Mouse (Mus musculus): ENCODE measurements around the gene Wwc1.

Gene Wwc1

GRCm38 (mm10) chr11:35933402-35934085 lies 46.8 kb downstream of the Wwc1 start:
- no peak for DNase-seq (ENCODE audit: low read depth, low spot score)

- peak; percentile 9 for DNase-seq (ENCODE audit: low read depth, low spot score)
Observed at GRCm38 (mm10) chr11:35932121-35932885, 48.0 kb downstream of the Wwc1 start.

GRCm38 (mm10) chr11:35930511-35931060 lies 49.7 kb downstream of the Wwc1 start:
- DNase-seq (ENCODE audit: low read depth, low spot score): peak; percentile 9

DNA sequence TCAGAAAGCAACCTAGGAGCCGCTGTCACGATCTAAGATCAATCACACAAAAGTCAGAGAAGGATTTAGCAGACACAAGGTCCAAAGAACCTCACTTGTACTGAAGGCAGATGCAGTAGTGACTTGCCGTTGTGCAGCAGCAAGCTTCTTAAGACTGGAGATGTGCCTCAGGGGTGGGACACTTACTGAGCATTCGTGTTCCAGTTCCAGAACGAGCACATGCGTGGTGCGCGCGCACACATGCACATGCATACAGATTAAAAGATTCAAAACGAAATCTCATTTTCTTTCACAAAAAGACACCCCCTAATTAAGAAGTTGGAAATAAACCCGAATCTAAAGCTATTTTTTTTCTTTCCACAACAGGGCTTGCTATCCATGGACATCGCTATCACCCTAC lies 51.9 kb downstream of the Wwc1 start:
- no peak for DNase-seq (ENCODE audit: low read depth, low spot score)

DNA sequence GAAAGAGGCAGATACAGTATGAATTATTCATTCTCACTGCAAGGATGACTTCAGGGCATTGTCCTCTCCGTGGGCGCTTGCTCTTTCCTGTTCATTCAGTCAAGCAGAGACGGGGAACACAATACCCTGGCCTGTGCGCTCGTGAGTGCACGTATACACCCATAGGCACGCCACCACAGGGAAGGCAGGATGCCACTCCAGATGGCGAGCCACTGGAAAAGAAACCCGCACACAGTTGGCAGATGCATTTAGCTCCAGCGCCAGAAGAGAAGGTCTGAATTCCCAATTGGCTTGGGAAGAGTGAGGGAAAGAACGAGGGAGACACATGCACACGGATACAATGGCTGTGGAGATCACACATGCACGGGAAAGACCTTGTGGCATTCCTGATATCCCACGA lies 53.0 kb downstream of the Wwc1 start:
- DNase-seq (ENCODE audit: low read depth, low spot score): no peak

- DNase-seq (ENCODE audit: low read depth, low spot score): no peak
Observed at GRCm38 (mm10) chr11:35925592-35925991, 54.7 kb downstream of the Wwc1 start.

GRCm38 (mm10) chr11:35922205-35922873 lies 58.0 kb downstream of the Wwc1 start:
- peak; percentile 14 for DNase-seq (ENCODE audit: low read depth, low spot score)

GRCm38 (mm10) chr11:35920776-35921175 lies 59.6 kb downstream of the Wwc1 start:
- no peak for DNase-seq (ENCODE audit: low read depth, low spot score)

DNA sequence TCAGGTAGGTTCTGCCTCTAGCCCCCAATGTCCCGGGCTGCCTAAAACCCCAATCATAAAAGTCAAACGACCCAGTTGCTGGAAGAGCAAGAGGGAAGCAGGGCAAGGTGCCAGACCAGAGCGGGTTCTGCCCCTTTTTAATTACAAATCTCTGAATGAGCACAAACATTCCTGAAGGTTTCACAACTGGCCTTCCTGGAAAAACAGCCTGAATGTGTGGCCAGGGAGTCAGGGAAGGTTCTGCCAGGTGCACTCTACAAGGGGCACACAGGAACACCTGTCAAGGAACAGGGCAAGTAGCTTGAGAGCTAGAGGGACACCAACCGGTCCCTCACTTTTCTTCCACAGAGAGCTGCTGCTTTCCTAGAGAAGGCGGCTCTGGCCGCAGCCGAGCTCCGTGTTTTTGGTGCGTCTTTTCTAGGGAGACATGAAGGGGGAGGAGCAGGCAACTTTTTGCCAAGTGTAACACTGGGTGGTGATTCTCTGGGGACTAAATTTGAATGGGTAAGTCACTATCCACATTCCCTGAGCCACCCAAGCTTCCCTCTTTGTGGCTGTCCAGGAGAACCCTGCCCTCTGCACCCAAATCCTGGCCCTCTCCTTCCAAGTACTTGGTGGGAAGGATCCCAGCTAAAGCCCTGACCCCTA lies 60.3 kb downstream of the Wwc1 start:
- no peak for DNase-seq (ENCODE audit: low read depth, low spot score)

- no peak for DNase-seq (ENCODE audit: low read depth, low spot score)
Observed at GRCm38 (mm10) chr11:35919383-35919782, 60.9 kb downstream of the Wwc1 start.

DNA sequence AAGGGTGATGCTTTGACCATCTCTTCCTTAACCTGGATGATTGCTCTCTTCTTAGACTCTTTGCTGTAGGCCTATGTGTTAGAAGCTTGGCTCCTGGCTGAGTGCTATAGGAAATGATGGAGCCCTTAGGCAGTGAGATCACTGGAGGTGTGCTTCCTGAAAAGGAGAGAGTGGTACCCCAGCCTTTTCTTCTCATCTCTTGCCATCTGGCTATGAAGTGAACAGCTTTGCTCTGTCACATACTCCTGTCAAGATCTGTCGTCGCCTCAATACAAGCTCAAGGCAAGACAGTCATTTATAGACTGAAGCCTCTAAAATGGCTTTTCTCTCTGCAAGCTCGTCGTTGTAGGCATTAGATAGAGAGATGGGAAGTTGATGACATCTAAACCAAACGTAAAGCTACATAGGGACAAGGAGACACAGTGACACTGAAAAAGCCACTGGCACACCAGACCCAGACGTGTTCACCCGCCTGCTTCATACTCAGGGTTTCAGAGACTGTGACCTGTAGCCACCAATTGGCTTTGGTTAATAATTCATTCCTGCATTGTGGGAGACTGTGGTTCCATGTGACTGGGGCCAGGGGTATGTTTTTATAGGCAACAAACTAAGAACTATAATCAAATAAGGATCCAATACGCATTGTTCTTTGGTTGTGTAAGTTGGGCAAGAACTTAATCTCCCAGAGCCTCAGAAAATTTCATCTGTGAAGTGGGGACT lies 63.7 kb downstream of the Wwc1 start:
- no peak for DNase-seq (ENCODE audit: low read depth, low spot score)

DNA sequence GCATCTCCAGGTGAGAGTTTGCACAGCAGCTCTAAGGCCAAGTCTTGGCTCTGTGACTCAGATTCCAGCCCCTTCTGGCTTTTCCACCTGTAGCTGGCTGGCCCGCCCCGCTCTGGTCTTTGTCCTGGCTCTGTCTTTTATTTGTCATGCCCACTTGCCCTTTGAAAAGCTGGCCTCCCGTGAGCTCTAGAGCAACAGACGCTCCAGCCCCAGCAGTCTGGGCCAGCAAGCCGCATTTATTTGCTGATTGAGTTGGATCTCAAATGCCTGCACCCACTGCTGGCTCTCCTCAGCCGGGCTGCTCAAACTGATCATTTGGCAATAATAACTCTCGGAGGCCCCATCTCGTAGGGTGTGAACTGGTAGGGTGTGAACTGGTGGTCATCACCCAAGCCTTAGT lies 64.8 kb downstream of the Wwc1 start:
- no peak for DNase-seq (ENCODE audit: low read depth, low spot score)

DNA sequence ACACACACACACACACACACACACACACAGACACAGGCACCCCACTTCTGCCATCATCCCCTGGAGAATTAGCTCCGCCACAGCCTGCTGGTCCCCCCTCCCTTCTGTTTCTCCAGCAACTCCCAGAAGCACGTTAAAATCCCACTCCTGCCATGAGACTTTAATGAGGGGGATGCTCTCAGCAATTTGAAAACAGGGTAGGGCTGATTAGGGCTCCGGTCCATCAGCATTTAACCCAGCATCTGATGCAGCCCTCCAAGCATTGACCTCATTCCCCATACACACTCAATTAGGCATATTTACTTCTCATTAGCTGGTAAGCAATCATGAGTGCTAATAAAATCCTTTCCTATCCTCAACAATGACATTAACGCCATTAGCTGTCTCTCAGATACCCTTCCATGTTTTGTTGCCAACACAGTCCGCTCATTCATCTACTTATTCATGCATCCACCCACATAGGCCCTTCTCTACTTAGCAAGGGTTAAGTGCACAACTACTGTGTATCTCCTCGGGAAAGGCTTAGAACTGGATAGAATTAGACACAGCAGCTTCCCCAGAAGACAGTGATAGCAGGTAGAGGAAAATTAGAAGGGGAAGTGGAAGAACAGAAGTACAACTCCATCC lies 66.8 kb downstream of the Wwc1 start:
- DNase-seq (ENCODE audit: low read depth, low spot score): no peak

DNA sequence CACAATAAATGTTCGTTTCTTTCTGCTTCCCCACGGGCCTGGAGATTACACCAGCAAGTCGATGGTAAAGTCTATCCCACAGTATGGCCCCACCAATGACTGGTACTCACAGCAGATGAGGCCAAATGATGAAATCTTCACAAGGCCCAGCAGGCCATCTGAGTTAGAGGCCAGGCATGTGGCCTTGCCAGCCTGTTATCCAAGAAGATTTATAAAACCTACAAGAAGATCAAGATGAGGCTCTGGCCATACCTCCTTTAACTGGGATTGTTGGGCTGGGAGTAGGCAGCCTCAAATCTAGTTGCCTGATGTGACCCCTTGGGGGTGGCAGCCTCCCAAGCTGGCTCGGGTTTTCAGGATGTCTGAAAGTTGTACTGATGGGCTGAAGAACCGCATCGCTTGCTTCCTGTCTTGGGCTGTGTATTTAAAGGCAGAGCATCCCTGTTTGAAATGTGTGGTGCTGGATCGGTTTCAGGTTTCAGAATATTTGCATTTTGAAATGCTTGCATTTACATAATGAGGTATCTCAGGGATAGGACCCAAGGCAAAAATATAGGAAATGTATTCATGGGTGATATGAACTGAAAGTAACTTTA lies 75.3 kb downstream of the Wwc1 start:
- no peak for DNase-seq (ENCODE audit: low read depth, low spot score)

GRCm38 (mm10) chr11:35903079-35903478 lies 77.2 kb downstream of the Wwc1 start:
- DNase-seq (ENCODE audit: low read depth, low spot score): no peak

GRCm38 (mm10) chr11:35899946-35900345 lies 80.4 kb downstream of the Wwc1 start:
- DNase-seq (ENCODE audit: low read depth, low spot score): no peak

DNA sequence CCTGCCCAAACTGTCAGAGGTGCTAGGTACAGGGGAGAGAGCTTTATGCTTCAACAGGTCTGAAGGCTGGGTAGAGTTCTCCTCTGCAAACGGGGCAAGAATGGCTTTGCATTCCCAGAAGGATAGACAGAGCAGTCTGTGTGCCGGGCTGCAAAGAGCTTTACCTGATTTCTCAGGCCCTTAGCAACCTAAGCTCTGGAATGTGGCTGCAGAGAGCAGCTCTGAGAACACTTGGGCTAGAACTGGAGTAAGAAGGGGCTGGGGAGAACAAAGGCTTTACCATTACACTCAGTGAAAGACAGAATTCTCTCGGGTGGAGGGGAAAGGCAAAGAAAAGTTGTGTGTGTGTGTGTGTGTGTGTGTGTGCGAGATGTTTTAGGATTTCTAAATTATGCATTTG lies 86.9 kb downstream of the Wwc1 start:
- DNase-seq (ENCODE audit: low read depth, low spot score): no peak

DNA sequence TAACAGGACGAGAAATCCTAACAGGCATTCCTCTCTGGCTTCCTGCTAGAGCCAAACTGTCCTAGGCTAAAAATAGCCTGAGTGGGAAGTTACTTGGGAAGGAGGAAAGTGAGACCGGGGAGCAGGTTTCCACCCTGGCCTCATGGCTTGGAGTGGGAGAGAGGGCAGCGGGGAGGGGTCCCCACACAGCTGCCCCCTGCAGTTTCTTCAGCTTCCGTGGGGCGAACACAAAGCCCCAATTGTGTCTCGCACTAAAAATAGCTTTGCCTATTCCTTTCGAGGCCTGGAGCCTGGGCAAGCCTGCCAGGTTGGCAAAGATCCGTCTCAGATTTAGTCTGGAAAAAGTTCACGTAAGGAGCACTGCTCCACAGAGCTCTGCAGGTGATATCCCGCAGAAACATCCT lies 87.3 kb downstream of the Wwc1 start:
- no peak for DNase-seq (ENCODE audit: low read depth, low spot score)

GRCm38 (mm10) chr11:35892293-35892692 lies 88.0 kb downstream of the Wwc1 start:
- no peak for DNase-seq (ENCODE audit: low read depth, low spot score)

DNA sequence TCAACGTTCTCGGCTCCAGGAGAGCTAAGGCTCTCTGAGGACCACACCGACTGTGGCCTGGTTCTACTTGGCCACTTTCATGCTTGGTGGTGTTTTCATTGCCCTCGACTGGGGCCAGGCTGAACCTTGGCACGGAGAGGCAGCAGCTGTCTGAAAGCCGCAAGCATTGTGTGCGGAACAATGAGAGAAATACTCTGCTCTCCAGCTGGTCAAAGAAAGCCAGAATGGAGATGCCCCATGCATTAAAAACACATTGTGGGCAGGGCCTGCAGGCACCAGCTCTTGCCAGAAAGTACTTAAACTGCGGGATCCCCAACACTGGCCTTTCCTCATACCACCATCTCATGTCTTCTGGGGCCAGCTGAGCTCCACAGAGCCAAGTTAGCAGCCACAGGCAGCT lies 91.5 kb downstream of the Wwc1 start:
- DNase-seq (ENCODE audit: low read depth, low spot score): no peak

All from 3T3-L1 (cell line).